Mouse (Mus musculus) lung, postnatal 36 days (tissue): ENCODE results near the gene Zfp110.
A peak's percentile ranks its signal among the peaks of the same experiment; 100 is the strongest.
"Not testable (repeated sequence)": the region's sequence is repeated elsewhere in the genome, so short reads cannot be mapped to it uniquely, and the experiment has no call there.

Experiments used
- DNase-seq: peaks from one replicate; pipeline ENCODE4 v3.0.0; 2022; ENCODE audit warnings: mixed read lengths

Zfp110 gene

GRCm38 (mm10) chr7:12834162-12835120 lies at the start of gene Zfp110:
Zfp110 (plus strand) TSS chr7:12834761.
- DNase-seq: peak; percentile 96

- DNase-seq: no peak
Measured at GRCm38 (mm10) chr7:12787333-12787732, 47.2 kb upstream of the Zfp110 start.

- no peak for DNase-seq
Measured at GRCm38 (mm10) chr7:12788025-12788424, 46.5 kb upstream of the Zfp110 start.

- not testable (repeated sequence) for DNase-seq
Measured at GRCm38 (mm10) chr7:12792624-12793023, 41.9 kb upstream of the Zfp110 start.

DNA sequence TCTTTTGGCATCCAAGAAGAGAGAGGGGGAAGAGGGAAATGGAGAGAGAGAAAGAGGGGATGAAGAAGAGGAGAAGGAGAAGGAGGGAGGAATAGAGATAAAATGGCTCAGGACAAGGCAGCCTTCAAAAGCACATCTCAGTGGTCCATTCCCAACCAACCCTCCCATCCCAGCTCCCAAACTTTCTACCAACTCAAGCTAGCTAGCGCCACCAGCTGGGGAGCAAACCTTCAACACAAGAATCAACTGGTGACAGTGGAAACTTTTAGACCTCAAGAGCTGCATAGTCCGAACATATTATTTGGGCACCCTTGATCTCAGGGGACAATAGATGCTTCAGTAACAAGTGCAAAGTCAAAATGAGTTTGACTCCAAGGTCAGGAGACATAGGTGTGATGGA lies 36.6 kb upstream of the Zfp110 start:
- no peak for DNase-seq

DNA sequence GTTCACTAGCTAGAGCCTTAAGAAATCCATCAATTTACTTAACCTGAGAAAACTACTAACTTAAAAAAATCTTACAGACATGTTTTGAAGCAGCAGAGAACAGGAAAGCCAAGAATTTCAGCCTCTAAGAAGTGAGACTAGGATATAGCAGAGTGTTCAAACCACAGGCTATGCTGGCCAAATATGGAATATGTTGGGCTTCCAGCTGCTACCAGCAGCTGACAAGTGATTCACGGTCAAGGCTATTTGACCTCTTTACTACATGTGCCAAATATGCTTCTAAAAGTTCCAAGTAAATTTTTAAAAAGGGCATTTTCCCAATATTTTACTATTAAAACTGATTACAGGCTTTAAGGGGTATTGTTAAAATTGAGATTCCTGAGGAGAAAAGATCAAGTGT lies 35.0 kb upstream of the Zfp110 start:
- no peak for DNase-seq

- peak; percentile 68 for DNase-seq
Measured at GRCm38 (mm10) chr7:12802866-12803726, 31.5 kb upstream of the Zfp110 start, which contains the start of gene Zscan18. Zscan18 (minus strand) TSS chr7:12803635.

DNA sequence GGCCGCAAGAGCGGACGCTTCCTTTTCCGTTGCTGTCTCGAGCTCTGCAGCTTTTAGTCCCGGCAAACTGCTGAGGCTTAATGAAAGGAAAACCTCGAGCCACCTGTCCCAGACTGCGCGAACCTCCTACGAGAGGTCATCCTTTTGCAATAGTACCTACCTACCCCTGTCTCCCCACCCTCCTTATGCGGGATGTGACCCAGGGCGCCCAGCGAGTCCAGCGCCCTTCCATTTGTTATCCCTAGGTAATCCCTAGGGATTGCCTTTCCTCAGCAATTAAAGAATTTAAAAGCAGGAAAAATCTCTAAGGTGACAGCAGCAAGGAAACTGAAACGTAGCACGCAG lies 30.9 kb upstream of the Zfp110 start:
- no peak for DNase-seq

GRCm38 (mm10) chr7:12815566-12815965 lies 19.0 kb upstream of the Zfp110 start:
- no peak for DNase-seq

GRCm38 (mm10) chr7:12818521-12819295 lies 15.9 kb upstream of the Zfp110 start, which contains the start of gene Zfp329:
Zfp329 (minus strand) TSS chr7:12818858.
- peak; percentile 94 for DNase-seq

DNA sequence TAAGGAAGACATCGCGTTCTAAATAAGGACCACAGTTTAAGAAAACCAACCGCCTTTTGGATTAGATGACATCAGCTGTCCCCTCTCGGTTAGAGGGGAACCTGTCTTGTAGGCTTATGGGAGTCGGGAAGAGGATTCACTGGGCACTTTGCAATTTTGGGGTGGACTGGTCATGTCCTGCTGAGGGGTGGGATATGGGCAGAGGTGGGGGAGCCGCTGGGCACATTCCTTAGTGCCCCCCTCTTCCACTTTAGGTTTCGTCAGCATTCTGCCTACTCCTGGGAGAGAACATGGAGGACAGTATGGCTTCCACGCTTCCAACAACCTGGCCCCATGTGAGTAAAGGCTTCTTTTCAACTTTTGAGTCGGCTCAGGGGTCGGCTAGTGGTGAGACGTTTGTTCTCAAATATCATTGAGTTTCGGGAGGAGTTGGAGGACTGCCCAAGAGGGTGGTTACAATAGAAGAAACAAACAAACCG lies 671 bp downstream of the Zfp110 start:
- peak; percentile 60 for DNase-seq

DNA sequence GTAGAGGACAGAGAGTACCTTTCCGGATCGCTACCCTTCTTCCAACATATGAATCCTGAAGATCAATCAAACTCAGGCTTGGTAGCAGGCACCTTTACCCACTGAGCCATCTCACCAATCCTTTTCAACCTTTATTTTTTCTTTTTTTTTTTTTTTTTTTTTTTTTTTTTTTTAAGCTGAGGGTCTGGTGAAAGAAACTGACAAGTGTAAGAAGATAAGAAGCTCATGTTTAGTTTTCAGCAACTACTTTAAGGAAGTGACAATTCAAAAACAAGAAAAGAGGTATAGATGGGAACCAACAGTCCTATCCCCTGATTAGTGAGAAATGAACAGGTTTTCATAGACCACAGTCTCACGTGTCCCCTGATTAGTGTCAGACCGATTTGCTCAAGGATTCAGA lies 1.2 kb downstream of the Zfp110 start:
- no peak for DNase-seq

- peak; percentile 78 for DNase-seq
Measured at GRCm38 (mm10) chr7:12874301-12874700, 39.7 kb downstream of the Zfp110 start.

DNA sequence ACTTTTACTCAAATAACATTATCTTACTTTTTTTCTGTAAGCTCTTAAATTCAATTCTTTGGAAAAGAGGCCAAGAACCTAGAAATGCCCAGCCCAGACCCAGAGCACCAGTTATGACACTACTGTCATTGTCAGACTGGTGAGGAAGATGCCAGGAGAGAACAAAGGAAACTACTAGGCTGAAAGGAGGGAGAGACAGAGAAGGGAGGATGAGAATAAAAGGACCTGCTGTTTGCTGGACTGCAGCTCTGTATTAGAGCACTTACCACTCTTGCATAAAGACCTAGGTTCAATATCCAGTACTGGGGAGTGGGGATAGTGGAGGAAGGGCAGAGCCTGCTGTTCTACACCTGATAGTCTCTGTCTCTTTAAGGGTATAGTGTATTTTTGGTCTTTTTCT lies 45.5 kb downstream of the Zfp110 start:
- DNase-seq: no peak

DNA sequence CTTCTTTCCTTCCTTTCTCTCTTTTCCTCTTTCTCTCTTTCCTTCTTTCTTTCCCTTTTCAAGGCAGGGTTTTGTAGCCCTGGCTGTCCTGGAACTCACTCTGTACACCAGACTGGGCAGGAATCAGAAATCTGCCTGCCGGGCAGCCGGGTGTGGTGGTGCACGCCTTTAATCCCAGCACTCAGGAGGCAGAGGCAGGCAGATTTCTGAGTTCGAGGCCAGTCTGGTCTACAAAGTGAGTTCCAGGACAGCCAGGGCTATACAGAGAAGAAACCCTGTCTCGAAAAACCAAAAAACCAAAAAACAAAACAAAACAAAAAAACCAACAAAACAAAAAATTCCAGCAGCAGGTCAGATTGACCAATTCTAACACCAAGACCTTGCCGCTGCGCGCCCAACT lies 45.9 kb downstream of the Zfp110 start:
- not testable (repeated sequence) for DNase-seq

DNA sequence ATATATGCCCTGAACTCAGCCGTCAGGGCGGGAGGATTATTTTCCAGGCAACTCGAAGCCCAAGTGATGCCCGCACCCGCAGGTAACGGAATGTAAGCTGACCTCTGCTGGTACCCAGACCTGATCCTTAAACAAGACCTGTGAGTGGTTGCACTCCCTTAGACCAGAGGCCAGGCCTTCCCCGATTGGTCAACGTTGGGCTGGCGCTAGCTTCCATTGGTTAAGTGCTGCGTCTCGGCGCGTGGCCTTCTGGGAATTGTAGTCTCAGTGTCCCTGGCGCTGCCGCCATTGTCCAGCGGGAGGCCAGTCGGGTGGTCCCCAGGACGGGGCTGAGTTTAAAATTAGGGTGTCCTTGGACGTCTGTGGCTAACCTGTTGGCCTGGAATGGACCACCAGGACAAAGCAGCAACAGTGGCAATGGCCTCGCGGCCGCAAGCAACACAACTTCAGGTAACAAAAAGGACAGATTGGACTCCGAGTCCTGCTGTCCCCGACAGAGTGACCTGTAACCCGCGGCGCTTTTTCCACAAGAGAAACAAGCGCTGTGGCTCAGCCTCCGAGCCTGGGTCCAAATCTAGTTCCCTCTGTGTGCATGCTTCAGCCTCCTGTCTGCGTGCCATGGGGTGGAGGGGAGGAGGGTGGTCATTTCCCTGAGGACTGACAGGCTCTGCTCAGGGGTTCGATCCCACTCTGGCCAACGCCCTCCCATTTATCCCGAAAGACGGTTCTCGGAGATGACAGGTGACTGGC lies 46.5 kb downstream of the Zfp110 start, which contains the start of gene Zfp128:
Zfp128 (plus strand) TSS at position 267 of the 750 bp plus-strand sequence.
- DNase-seq: peak; percentile 98

GRCm38 (mm10) chr7:12886563-12887266 lies 52.2 kb downstream of the Zfp110 start:
- no peak for DNase-seq

DNA sequence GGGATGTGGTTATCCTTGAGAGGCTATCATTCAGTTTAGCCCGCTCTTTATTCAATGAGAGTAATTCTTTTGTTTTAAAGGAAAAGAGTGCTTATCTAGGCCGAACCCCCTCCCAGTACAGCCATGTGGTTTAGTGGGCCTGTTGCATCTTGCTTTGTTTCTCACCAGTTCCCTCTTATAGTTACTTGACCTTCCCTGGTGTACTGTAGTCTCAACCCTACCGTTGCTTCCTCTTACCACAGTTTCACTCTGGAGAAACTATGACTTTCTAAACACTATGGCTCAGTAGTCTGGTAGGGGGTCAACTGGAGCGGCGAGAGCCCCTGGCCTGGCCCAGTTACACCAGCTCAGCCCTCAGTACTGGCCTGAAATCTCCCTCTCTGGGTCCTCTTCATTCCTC lies 53.0 kb downstream of the Zfp110 start:
- DNase-seq: peak; percentile 26

DNA sequence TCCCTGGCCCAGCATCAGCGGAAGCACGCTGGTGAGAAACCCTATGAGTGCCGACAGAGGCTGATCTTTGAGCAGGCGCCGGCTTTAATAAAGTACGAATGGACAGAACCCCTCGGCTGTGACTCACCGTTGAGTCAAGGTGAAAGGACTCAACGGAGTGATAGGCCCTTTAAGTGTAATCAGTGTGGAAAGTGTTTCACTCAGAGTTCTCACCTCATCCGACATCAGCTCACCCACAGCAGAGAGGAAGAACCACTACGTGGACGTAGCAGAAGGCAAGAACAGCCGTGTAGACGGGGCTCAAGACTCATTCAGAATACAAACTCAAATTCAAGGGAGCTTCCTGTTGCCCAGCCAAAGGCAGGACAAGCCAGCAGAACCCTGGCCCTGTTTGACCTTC lies 56.4 kb downstream of the Zfp110 start:
- DNase-seq: no peak

DNA sequence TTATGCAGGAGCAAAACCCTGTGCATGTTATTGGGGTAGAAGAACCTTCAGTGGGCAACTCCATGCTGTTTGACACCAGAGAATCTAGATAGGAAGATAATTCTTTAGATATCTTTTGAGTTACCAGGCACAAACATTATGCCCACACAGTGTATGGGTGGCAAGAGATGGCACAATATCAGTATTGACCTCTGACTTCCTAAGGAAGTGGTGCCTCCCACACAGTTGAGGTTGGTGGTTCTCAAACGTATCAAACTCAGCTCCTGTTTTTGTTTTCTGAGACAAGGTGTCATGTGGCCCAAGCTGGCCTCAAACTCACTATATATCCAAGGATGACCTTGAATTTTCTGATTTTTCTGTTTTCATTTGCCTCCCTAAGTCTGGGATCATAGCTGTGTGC lies 56.8 kb downstream of the Zfp110 start:
- DNase-seq: peak; percentile 30
